Comparison of ENCODE assay signal across 8 mouse cellular contexts in the genomic region with DNA sequence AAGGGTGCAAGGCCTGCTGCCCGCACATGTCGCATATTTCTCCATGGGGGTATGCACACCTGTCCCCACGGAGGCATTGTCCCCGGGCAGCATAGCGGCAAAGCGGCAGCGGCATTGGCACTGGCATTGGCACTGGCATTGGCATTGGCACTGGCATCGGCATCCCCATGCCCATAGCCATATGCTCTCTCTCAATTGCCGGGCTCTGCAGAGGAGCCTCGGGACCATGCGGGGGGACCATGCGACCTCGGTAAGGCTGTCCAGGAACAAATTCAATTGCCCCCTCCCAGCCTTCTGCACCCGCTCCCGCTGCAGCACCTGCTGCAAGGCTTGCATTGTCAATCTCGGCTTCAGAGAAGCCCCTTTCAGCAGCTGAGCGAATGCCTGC. TPM values are rescaled to one million over a fixed set of nuclear protein-coding genes. Genes with fewer than 3 reads are reported as not detected.
A peak's percentile ranks its signal among the peaks of the same experiment; 100 is the strongest.
DNase-seq lines count a peak whose midpoint lies in the region; ATAC-seq and TF ChIP-seq lines count a peak whose summit lies in the region.

No protein-coding gene starts in this region.

- H3K27me3 ChIP-seq in intestine, embryonic 15.5 days (replicated peaks) = no peaks in the 10 kb centered on the region
- no peaks in the 10 kb centered on the region for H3K27me3 ChIP-seq in myocyte (ENCODE audit: control insufficient read depth, insufficient read depth, insufficient read length)

- peak; percentile 42 for ATAC-seq in intestine, embryonic 15.5 days
- ATAC-seq in inflammation-experienced regulatory T-cells, adult 6 months = no peak

- H3ac ChIP-seq in myocyte (ENCODE audit: control insufficient read depth, insufficient read length) = peak overlapping the region; percentile 6

- H3K79me2 ChIP-seq in myocyte (ENCODE audit: control insufficient read depth, insufficient read depth) = no peaks in the 10 kb centered on the region

- no peak for DNase-seq in left cerebral cortex, adult 2 months (ENCODE audit: extremely low spot score in 1 of 2, low spot score in 2 of 2)
- DNase-seq in left cerebral cortex, postnatal 25 days (ENCODE audit: low spot score in 2 of 2) = no peak
- no peak for DNase-seq in right cerebral cortex, postnatal 36 days (ENCODE audit: low spot score in 2 of 2)
- no peak for DNase-seq in thymus, adult 18-20 months

- no peak for TF ChIP-seq POLR2A in embryonic fibroblast, embryonic 13.5 days (IDR thresholded peaks at IDR 0.05; ENCODE audit: low read depth, low read length)
- no peak for TF ChIP-seq POLR2A in myocyte (IDR thresholded peaks at IDR 0.05; ENCODE audit: insufficient read length, low read depth)

- H3K27ac ChIP-seq in left cerebral cortex, adult 2 months = no peak overlapping the region
- no peak overlapping the region for H3K27ac ChIP-seq in embryonic fibroblast, embryonic 13.5 days (ENCODE audit: insufficient read depth, low read length)
- no peak overlapping the region for H3K27ac ChIP-seq in intestine, embryonic 15.5 days

- H3K36me3 ChIP-seq in intestine, embryonic 15.5 days = no peaks in the 10 kb centered on the region
- no peaks in the 10 kb centered on the region for H3K36me3 ChIP-seq in myocyte (ENCODE audit: control insufficient read depth, insufficient read depth)

- intact Hi-C loops in left cerebral cortex, adult 2 months (cut with DNase I) = no loop called here
- intact Hi-C loops in left cerebral cortex, postnatal 25 days (cut with DNase I) = no loop called here

- H3K4me3 ChIP-seq in left cerebral cortex, adult 2 months = peak overlapping the region; percentile 50
- H3K4me3 ChIP-seq in embryonic fibroblast, embryonic 13.5 days (ENCODE audit: insufficient read depth, low read length) = peak overlapping the region; percentile 80
- H3K4me3 ChIP-seq in intestine, embryonic 15.5 days (replicated peaks) = peak overlapping the region; percentile 66
- peak overlapping the region; percentile 57 for H3K4me3 ChIP-seq in myocyte

- no peak for TF ChIP-seq CTCF in left cerebral cortex, adult 2 months (IDR thresholded peaks at IDR 0.05)
- no peak for TF ChIP-seq CTCF in embryonic fibroblast, embryonic 13.5 days (IDR thresholded peaks at IDR 0.05; ENCODE audit: borderline replicate concordance, insufficient read depth, low read length)

- 60% methylated on average over 17 of the region's 17 CpGs for WGBS in intestine, embryonic 15.5 days

- H3K4me1 ChIP-seq in embryonic fibroblast, embryonic 13.5 days (ENCODE audit: control insufficient read depth, insufficient read depth, low read length) = no peaks in the 10 kb centered on the region
- 0 out of 2 replicates have a peak, but pooled peaks cover 3% of the 10 kb centered on the region for H3K4me1 ChIP-seq in intestine, embryonic 15.5 days (replicated peaks)

- H3K4me2 ChIP-seq in intestine, embryonic 15.5 days (replicated peaks) = peak overlapping the region; percentile 73
- peak overlapping the region; percentile 80 for H3K4me2 ChIP-seq in myocyte (ENCODE audit: low read depth)

- H3K9ac ChIP-seq in intestine, embryonic 15.5 days = peak overlapping the region; percentile 62

- no peaks in the 10 kb centered on the region for H3K9me3 ChIP-seq in intestine, embryonic 15.5 days

TF ChIP-seq in myocyte, 11 proteins besides CTCF, POLR2A, EP300 and RAD21:
- no peak for TF ChIP-seq POLR2AphosphoS2 (IDR thresholded peaks at IDR 0.05; ENCODE audit: insufficient read length, low read depth)
- no peak for TF ChIP-seq MAX (IDR thresholded peaks at IDR 0.05; ENCODE audit: low read depth)
- no peak for TF ChIP-seq TCF3 (IDR thresholded peaks at IDR 0.05; ENCODE audit: insufficient read length, low read depth)
- no peak for TF ChIP-seq CEBPB (IDR thresholded peaks at IDR 0.05; ENCODE audit: insufficient read depth, poor library complexity, severe bottlenecking)
- TF ChIP-seq E2F4 (IDR thresholded peaks at IDR 0.05; ENCODE audit: insufficient read depth) = no peak
- TF ChIP-seq USF1 (IDR thresholded peaks at IDR 0.05; ENCODE audit: low read depth) = no peak
- no peak for TF ChIP-seq MYOD1 (IDR thresholded peaks at IDR 0.05; ENCODE audit: control insufficient read depth in 1 of 3, insufficient read length in 2 of 3, low read depth in 2 of 3)
- no peak for TF ChIP-seq MYOG (IDR thresholded peaks at IDR 0.05; ENCODE audit: control insufficient read depth in 1 of 3, insufficient read depth in 1 of 3, insufficient read length in 2 of 3, low read depth in 2 of 3)
- TF ChIP-seq TCF12 (IDR thresholded peaks at IDR 0.05; ENCODE audit: insufficient read depth, poor library complexity, severe bottlenecking) = no peak
- TF ChIP-seq SRF (IDR thresholded peaks at IDR 0.05; ENCODE audit: control insufficient read depth, insufficient read length, low read depth) = no peak
- TF ChIP-seq REST (IDR thresholded peaks at IDR 0.05; ENCODE audit: insufficient read depth, insufficient read length) = no peak
TF ChIP-seq in myocyte: peak in this region for 0.

RNA-seq across cellular contexts. Expression of gene Mkrn3, which starts 0.8 kb away (rescaled TPM):
- total RNA-seq in left cerebral cortex, adult 2 months (2021) = under 1 TPM; 0.48 to 0.75 TPM
- 1 to 10 TPM; 1.9 to 2.1 TPM for total RNA-seq in left cerebral cortex, postnatal 25 days (2021)
- polyA plus RNA-seq in embryonic fibroblast, embryonic 13.5 days (2011; ENCODE audit: insufficient read length, low read depth, missing spikeins) = 0.77 and 1.0 TPM in 2 replicates
- polyA plus RNA-seq in intestine, embryonic 15.5 days (2015; fragmentation: Nextera tagmentation; extraction: Ambion mirVana) = 4.2 and 4.4 TPM in 2 replicates
- polyA plus RNA-seq in myocyte (2012; fragmentation: generic; extraction: Trizol) = 1.3 TPM
- polyA plus RNA-seq in inflammation-experienced regulatory T-cells, adult 6 months (2017; shearing (Covaris generic)) = not detected

RNA-seq across cellular contexts. Expression of gene Magel2, which starts 42.3 kb away (rescaled TPM):
- total RNA-seq in left cerebral cortex, adult 2 months (2021) = 1 to 10 TPM; 1.4 to 3.5 TPM
- 1 to 10 TPM; 1.6 to 3.1 TPM for total RNA-seq in left cerebral cortex, postnatal 25 days (2021)
- polyA plus RNA-seq in embryonic fibroblast, embryonic 13.5 days (2011; ENCODE audit: insufficient read length, low read depth, missing spikeins) = not detected in 2 replicates
- 0.69 and 0.72 TPM in 2 replicates for polyA plus RNA-seq in intestine, embryonic 15.5 days (2015; fragmentation: Nextera tagmentation; extraction: Ambion mirVana)
- not detected for polyA plus RNA-seq in myocyte (2012; fragmentation: generic; extraction: Trizol)
- not detected for polyA plus RNA-seq in inflammation-experienced regulatory T-cells, adult 6 months (2017; shearing (Covaris generic))

RNA-seq across cellular contexts. Expression of gene Peg12, which starts 45.2 kb away (rescaled TPM):
- under 1 TPM; 0.26 to 0.29 TPM for total RNA-seq in left cerebral cortex, adult 2 months (2021)
- total RNA-seq in left cerebral cortex, postnatal 25 days (2021) = under 1 TPM; 0.37 to 0.57 TPM
- 7.9 and 9.0 TPM in 2 replicates for polyA plus RNA-seq in embryonic fibroblast, embryonic 13.5 days (2011; ENCODE audit: insufficient read length, low read depth, missing spikeins)
- polyA plus RNA-seq in intestine, embryonic 15.5 days (2015; fragmentation: Nextera tagmentation; extraction: Ambion mirVana) = 18.1 and 21.4 TPM in 2 replicates
- polyA plus RNA-seq in myocyte (2012; fragmentation: generic; extraction: Trizol) = 1.5 TPM
- not detected for polyA plus RNA-seq in inflammation-experienced regulatory T-cells, adult 6 months (2017; shearing (Covaris generic))
